Mouse (Mus musculus) embryonic facial prominence, embryonic 11.5 days (tissue): ENCODE measurements around the gene Nprl2. TPM values are rescaled to one million over a fixed set of nuclear protein-coding genes. Genes with fewer than 3 reads are reported as not detected.
"Not testable (repeated sequence)": the region's sequence is repeated elsewhere in the genome, so short reads cannot be mapped to it uniquely, and the experiment has no call there.

Source experiments
- ATAC-seq: fragments of 200-750 bp; cut with Nextera tagmentation; replicated peaks from 2 replicates; pipeline ENCODE4 v1.8.0; 2017; ENCODE audit warnings: low read depth; ENCODE audit not compliant: insufficient number of reproducible peaks, low FRiP score, low TSS enrichment
- DNase-seq: peaks from one replicate; pipeline ENCODE4 v3.0.0-alpha.2; 2015; ENCODE audit warnings: low spot score
- H3K27ac ChIP-seq: fragments of 300-500 bp; sonication (generic); replicated peaks from 2 replicates; pipeline ENCODE4 v1.5.1; 2014; ENCODE audit warnings: mild to moderate bottlenecking, low read depth, low read length, control low read depth
- H3K27me3 ChIP-seq: fragments of 300-500 bp; sonication (generic); 2 replicates; pipeline ENCODE4 v1.6.1; 2014; ENCODE audit warnings: mild to moderate bottlenecking, low read length, moderate library complexity, mixed read lengths; ENCODE audit not compliant: control insufficient read depth, insufficient read depth
- H3K36me3 ChIP-seq: fragments of 300-500 bp; sonication (generic); replicated peaks from 2 replicates; pipeline ENCODE4 v1.6.1; 2014; ENCODE audit warnings: low read depth, mild to moderate bottlenecking, low read length, moderate library complexity, mixed read lengths; ENCODE audit not compliant: control insufficient read depth, insufficient read depth
- H3K4me1 ChIP-seq: fragments of 300-500 bp; sonication (generic); 2 replicates; pipeline ENCODE4 v1.6.1; 2014; ENCODE audit warnings: low read length, mixed read lengths; ENCODE audit not compliant: control insufficient read depth, insufficient read depth
- H3K4me2 ChIP-seq: fragments of 300-500 bp; sonication (generic); 2 replicates; pipeline ENCODE4 v1.6.1; 2014; ENCODE audit warnings: low read depth, mild to moderate bottlenecking, control low read depth, low read length, moderate library complexity
- H3K4me3 ChIP-seq: fragments of 300-500 bp; sonication (generic); 2 replicates; pipeline ENCODE4 v1.5.1; 2014; ENCODE audit warnings: low read depth, low read length, control low read depth
- H3K9ac ChIP-seq: fragments of 300-500 bp; sonication (generic); replicated peaks from 2 replicates; pipeline ENCODE4 v1.6.1; 2014; ENCODE audit warnings: mild to moderate bottlenecking, control low read depth, low read length
- H3K9me3 ChIP-seq: fragments of 300-500 bp; sonication (generic); replicated peaks from 2 replicates; pipeline ENCODE4 v1.6.1; 2016; ENCODE audit warnings: mild to moderate bottlenecking, low read length, inconsistent platforms, mixed read lengths; ENCODE audit not compliant: control insufficient read depth
- WGBS: fragments of 180-500 bp; shearing (Covaris S2); extraction: QIAGEN DNeasy Blood & Tissue Kit; methylation state at CpG from one replicate; pipeline ENCODE4 v1.1.7; 2014; 5-methylcytosine and 5-hydroxymethylcytosine counted together
- polyA plus RNA-seq: library from polyadenylated mRNA; unstranded; fragments of >200 nt; fragmentation: Nextera tagmentation; extraction: Ambion mirVana; gene quantifications from 2 replicates; pipeline ENCODE4 v1.2.1, GENCODE M21; 2014

The Nprl2 gene
- polyA plus RNA-seq, 1 experiment from 2014 or later, result 39.2 TPM

GRCm38 (mm10) chr9:107570016-107570415 is 28.0 kb downstream of the Nprl2 start:
- DNase-seq (no peak), ATAC-seq (no peak)
- WGBS, result 50% methylated on average over 13 of the region's 13 CpGs
- no peaks in the 10 kb centered on the region for H3K9me3 ChIP-seq
- H3K9ac ChIP-seq, result peak overlapping the region; percentile 87
- H3K27me3 ChIP-seq, result no peaks in the 10 kb centered on the region
- H3K27ac ChIP-seq, result no peak overlapping the region
- H3K4me1 ChIP-seq, result 0 out of 2 replicates have a peak, but pooled peaks cover 6% of the 10 kb centered on the region
- H3K4me2 ChIP-seq, result peak overlapping the region; percentile 51
- H3K4me3 ChIP-seq, result peak overlapping the region; percentile 86
- peaks cover 7% of the 10 kb centered on the region for H3K36me3 ChIP-seq

GRCm38 (mm10) chr9:107570845-107571244 is 28.8 kb downstream of the Nprl2 start:
- ATAC-seq (no peak), DNase-seq (no peak)
- H3K36me3 ChIP-seq, result peaks cover 7% of the 10 kb centered on the region
- peak overlapping the region; percentile 86 for H3K4me3 ChIP-seq
- H3K27me3 ChIP-seq, result no peaks in the 10 kb centered on the region
- 94% methylated on average over 21 of the region's 21 CpGs for WGBS
- peak overlapping the region; percentile 87 for H3K9ac ChIP-seq
- H3K4me2 ChIP-seq, result peak overlapping the region; percentile 51
- no peaks in the 10 kb centered on the region for H3K9me3 ChIP-seq
- 0 out of 2 replicates have a peak, but pooled peaks cover 6% of the 10 kb centered on the region for H3K4me1 ChIP-seq
- H3K27ac ChIP-seq, result no peak overlapping the region

- peaks cover 7% of the 10 kb centered on the region for H3K36me3 ChIP-seq
- no peak overlapping the region for H3K9ac ChIP-seq
- ATAC-seq (no peak), DNase-seq (no peak)
- no peak overlapping the region; the same call in 1 of the 2 replicates for H3K4me3 ChIP-seq
- WGBS, result 92% methylated on average over 22 of the region's 22 CpGs
- no peak overlapping the region for H3K4me2 ChIP-seq
- no peaks in the 10 kb centered on the region for H3K27me3 ChIP-seq
- H3K4me1 ChIP-seq, result 0 out of 2 replicates have a peak, but pooled peaks cover 6% of the 10 kb centered on the region
- H3K9me3 ChIP-seq, result no peaks in the 10 kb centered on the region
- no peak overlapping the region for H3K27ac ChIP-seq
These were observed 29.7 kb downstream of the Nprl2 start for GRCm38 (mm10) chr9:107571534-107572326.

GRCm38 (mm10) chr9:107572327-107572662 is 30.3 kb downstream of the Nprl2 start:
- 90% methylated on average over 2 of the region's 2 CpGs for WGBS

GRCm38 (mm10) chr9:107573774-107574173 is 31.7 kb downstream of the Nprl2 start:
- not testable (repeated sequence) for H3K9ac ChIP-seq, H3K36me3 ChIP-seq, H3K4me3 ChIP-seq, H3K27me3 ChIP-seq, H3K27ac ChIP-seq, H3K4me2 ChIP-seq, H3K4me1 ChIP-seq, H3K9me3 ChIP-seq, DNase-seq, ATAC-seq
- WGBS, result 83% methylated on average over 6 of the region's 6 CpGs

More at GRCm38 (mm10) chr9:107572327-107572662, 30.3 kb downstream of the Nprl2 start:
- Histone ChIP-seq H3K36me3 (peaks cover 7% of the 10 kb centered on the region), H3K9ac (no peak overlapping the region), H3K9me3 (no peaks in the 10 kb centered on the region), H3K27me3 (no peaks in the 10 kb centered on the region), H3K4me1 (0 out of 2 replicates have a peak, but pooled peaks cover 6% of the 10 kb centered on the region), H3K27ac (no peak overlapping the region), H3K4me2 (no peak overlapping the region), H3K4me3 (no peak overlapping the region; the same call in 1 of the 2 replicates)
- no peak for ATAC-seq
- no peak for DNase-seq

- ATAC-seq, result no peak
- no peaks in the 10 kb centered on the region for H3K27me3 ChIP-seq
- peak; percentile 44 for DNase-seq
- no peak overlapping the region for H3K4me2 ChIP-seq
- H3K4me3 ChIP-seq, result no peak overlapping the region
- no peak overlapping the region for H3K27ac ChIP-seq
- H3K9ac ChIP-seq, result no peak overlapping the region
- H3K36me3 ChIP-seq, result peaks cover 7% of the 10 kb centered on the region
- H3K4me1 ChIP-seq, result no peaks in the 10 kb centered on the region; the same call in 1 of the 2 replicates
- 85% methylated on average over 14 of the region's 14 CpGs for WGBS
- H3K9me3 ChIP-seq, result no peaks in the 10 kb centered on the region
These were observed 33.7 kb downstream of the Nprl2 start for GRCm38 (mm10) chr9:107575579-107576356.

GRCm38 (mm10) chr9:107576357-107577107 is 34.5 kb downstream of the Nprl2 start, which contains the start of gene Hyal1:
TSS of gene Hyal1 (plus strand) at chr9:107576927.
- Histone ChIP-seq H3K4me3 (peak within 1 kb of the TSS; percentile 33), H3K9me3 (no peaks in the 10 kb centered on the region), H3K4me2 (peak within 1 kb of the TSS; percentile 65), H3K9ac (peak within 1 kb of the TSS; percentile 63), H3K36me3 (peaks cover 7% of the 10 kb centered on the region), H3K27ac (peak within 1 kb of the TSS; percentile 53), H3K27me3 (no peaks in the 10 kb centered on the region), H3K4me1 (no peaks in the 10 kb centered on the region; the same call in 1 of the 2 replicates)
- ATAC-seq (peak; percentile 64), DNase-seq (peak; percentile 86)
- 19% methylated on average over 16 of the region's 16 CpGs for WGBS
